Mouse (Mus musculus) frontal cortex, postnatal 25 days (tissue): ENCODE measurements around the gene Tmem40.

ENCODE experiments used
- DNase-seq, 2 experiments: peaks; one replicate each; pipeline ENCODE4 v3.0.0; 2022; ENCODE audit warnings: low spot score in 2 of 2

Tmem40 gene

DNA sequence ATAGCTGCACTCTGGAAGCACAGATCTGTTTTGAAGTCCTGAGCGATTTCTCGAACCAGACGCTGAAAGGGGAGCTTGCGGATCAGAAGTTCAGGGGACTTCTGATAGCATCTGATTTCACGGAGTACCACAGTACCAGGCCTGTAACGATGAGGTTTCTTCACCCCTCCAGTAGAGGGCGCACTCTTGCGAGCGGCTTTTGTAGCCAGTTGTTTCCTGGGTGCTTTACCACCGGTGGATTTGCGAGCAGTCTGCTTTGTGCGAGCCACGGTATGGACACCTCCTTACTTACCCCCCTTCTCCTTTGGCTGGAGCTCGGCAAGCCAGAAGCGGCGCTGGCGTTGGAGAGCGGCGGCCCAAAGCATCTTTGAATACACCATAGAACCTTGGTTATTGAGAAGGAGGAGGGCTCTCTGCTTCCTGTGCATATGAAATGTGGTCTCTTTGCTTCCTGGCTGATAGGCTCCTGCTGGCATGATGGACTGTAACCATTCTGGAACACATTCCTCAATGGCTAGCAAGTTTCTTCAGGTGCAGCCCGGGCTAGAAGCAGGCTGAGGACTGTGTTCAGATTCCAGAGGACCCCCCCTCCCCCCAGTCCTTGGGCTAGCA is 8.0 kb upstream of the Tmem40 start:
- no peak for DNase-seq

DNA sequence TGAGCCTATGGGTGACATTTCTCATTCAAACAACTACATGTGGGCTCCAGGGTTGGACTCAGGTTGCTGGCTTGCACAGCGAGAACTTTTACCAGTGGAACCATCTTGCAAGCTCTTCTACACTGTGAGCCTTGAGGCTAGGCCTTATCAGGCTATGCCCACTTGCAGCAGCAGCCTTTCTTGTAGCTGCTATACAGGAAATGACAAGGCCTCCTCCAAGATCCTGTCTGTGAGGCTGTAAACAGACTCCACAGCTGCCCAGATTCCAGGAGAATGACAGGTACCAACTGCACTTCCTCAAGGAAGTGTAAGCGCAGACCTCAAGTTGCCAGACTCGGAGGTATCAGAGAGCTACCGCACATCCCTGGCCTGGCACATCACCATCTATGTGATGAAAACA is 6.0 kb upstream of the Tmem40 start:
- DNase-seq: no peak

DNA sequence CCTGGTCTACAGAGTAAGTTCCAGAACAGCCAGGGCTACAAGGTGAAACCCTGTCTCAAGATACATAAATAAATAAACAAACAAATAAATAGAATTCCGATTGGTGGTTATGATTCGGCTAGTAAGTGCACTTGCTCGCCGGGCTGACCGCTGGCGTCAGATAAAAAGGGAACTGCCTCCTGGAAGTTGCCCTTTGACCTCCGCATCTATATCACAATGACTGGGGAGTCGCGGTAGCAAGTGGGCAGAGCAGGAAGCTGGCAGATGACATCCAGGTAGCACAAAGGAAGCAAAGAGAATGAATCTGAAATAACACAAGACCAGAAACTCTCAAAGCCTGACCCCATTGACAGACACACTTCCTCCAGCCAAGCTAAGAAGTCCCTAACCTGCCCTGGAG is 5.1 kb upstream of the Tmem40 start:
- DNase-seq: no peak

DNA sequence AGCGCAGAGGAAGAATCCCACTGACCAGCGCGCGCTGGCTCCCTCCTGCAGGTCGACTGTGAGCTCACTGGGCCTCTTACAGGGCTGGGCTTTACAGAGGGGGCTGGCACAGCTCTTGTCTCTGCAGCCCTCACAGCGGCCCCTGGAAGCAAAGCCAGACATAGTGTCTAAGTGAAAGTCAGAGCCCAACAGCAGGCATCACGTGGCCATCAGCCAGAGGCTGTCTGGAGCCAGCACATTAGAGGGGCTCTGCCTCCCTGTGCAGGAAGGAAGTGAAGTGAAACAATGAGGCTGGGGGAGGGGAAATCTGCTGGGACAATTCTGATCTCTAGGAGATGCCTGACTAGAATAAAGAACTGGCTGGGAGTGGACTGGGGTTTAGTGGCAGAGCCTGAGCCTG is 2.0 kb upstream of the Tmem40 start:
- no peak for DNase-seq

DNA sequence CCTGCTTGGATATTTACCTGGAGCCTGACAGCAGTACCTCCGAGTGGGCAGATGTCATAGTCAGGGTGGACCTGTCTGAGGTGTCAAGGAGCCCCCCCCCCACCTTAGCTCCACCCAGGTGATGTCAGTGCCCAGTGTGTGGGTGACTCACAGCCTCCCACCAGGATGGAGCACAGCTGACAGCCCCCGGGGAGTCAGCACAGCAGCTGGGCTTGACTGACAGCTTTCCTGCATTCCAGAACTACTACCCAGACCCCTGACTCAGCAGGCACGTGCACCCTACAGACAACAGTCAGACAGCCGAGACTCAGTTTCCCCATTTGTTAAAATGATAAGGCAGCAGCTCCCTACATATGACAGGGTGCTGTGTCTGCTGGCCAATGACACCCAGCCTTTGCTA is 1.2 kb downstream of the Tmem40 start:
- DNase-seq: no peak

DNA sequence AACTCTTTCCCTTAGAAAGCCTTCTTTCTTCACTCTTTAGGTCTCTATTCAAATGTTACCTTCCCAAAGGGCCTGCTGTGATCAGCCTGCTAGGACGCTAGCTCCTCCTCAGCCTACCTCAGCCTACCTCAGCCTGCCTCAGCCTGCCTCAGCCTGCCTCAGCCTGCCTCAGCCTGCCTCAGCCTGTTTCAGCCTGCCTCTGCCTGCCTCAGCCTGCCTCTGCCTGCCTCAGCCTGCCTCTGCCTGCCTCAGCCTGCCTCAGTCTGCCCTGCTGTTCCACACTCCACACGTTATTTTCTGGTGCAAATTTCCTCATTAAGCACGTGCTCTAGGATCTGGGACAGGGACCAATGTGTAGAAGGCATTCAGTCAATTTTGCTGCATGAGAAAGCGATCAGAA is 2.1 kb downstream of the Tmem40 start:
- DNase-seq: no peak

DNA sequence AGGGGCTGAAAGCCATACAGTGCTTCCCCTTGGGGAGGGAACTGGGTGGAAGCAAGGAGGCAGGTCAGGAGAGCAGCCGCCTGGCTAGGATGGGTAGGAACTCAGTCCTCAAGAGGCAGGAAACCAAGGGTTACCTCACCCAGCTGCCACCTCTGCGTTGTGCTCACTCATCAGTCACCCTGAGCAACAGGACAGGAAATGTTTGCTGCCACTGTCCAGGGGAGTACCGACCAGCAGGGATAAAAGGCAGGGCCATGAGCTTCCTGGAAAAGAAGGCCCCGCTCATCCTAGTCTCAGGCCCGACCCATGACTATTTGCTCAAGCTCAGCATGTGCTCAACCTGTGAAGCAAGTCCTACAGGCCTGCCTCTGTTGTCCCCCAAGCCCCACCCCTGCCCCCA is 2.7 kb downstream of the Tmem40 start:
- DNase-seq: no peak

DNA sequence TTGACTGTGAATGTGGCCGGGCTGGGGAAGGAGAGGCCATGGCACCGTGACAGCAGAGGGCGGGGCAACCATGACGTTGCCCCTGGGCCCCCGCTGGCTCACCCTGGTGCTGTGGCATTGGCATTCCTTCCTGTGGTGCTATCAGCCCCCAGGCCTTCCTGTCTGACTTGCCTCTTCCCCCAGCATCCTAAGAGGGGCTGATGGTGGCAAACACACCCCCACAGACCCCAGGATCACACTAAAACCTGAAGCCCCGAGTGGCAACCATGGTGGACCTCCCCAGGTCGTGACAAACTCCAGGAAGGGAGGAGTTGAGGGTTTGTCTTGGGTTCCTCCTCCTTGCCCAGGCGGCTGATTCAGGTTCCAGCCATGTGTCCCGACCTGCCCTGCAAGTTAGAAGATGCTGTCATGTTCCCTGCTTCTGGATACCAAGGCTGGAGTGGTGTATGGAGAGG is 3.2 kb downstream of the Tmem40 start:
- DNase-seq: no peak

DNA sequence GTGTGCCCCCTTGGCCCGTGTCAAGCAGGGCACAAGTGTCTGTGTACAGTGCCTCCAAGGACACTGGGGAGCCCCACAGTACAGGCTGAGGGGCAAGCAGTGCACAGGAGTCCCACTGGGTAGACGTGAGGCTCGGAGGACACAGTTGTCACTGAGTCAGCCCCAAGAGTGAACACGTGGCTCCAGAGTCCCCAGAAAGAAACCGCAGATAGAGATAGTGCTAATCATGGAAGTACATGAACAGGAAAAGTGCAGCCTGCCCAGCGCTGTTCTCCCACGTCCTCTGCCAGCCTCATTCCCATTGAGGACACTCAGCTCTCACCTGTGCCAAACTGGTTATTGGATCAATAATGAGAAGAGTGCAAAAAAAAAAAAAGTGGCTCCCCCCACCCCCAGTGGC is 6.7 kb downstream of the Tmem40 start:
- no peak for DNase-seq

DNA sequence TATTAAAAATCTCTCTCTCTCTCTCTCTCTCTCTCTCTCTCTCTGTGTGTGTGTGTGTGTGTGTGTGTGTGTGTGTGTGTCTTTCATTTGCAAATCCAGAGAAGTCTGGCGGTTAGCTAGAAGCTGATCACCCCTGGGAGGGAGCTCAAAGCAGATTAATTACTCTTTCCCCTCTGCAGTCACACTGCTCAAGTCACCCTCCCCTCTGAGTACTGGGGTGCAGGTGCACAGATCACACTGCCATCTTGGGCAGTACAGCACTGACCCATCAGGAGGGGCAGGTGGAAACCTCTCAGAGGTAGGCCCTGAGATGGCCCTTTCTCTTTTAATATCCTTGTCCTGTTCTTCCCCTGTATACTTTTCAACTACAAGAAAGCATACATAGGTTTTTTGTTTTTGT is 15.9 kb downstream of the Tmem40 start:
- no peak for DNase-seq

DNA sequence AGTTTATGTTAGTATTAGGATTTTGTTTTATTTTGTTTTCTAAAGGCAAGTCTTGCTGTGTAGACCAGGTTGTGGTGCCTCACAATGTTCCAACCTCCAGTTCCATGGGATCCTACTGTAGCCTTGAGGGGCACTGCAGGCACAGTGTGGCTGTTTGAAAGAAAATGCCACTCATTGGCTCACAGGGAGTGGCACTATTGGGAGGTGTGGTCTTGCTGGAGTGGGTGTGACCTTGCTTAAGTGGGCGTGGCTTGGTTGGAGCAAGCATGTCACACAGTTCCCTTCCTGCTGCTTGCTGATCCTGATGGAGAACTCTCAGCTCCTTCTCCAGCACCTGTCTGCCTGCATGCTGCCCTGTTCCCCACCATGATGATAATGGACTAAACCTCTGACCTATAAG is 18.6 kb downstream of the Tmem40 start:
- no peak for DNase-seq

DNA sequence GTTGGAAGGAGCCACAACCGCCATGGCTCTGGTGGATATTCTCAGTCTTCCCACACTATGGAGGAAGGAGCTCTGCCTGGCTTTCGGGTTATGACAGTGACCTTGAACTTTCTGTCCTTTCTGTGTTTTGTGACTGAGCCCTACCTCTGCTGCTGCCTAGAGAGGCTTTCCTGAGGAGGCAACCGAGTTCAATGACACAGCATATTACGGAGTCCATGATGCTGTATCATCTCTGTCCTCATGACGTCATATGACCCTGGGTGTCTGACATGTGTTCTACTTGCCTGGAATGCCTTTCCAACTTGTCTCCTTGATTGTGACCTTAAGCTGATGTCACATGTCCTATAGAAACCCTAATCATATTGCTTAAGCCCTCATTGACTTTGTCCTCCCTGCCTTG is 23.2 kb downstream of the Tmem40 start:
- DNase-seq: no peak

DNA sequence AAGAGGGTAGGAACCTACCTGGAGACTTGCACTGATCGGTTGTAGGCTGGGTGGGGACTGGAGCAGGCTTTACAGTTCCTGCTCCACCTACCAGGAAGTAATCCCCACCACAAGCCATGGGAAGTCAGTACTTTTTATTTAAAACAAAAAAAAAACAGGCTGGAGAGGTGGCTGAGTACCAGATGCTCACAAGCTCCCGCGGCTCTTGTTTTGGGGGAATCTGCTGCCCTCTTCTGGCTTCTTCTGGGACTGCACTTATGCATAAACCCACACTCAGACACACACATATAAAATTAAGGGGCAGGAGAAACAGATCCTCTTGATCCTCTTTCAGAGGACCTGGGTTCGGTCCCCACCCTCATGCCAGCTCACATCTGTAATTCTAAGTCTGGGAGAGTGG is 27.3 kb downstream of the Tmem40 start:
- no peak for DNase-seq

DNA sequence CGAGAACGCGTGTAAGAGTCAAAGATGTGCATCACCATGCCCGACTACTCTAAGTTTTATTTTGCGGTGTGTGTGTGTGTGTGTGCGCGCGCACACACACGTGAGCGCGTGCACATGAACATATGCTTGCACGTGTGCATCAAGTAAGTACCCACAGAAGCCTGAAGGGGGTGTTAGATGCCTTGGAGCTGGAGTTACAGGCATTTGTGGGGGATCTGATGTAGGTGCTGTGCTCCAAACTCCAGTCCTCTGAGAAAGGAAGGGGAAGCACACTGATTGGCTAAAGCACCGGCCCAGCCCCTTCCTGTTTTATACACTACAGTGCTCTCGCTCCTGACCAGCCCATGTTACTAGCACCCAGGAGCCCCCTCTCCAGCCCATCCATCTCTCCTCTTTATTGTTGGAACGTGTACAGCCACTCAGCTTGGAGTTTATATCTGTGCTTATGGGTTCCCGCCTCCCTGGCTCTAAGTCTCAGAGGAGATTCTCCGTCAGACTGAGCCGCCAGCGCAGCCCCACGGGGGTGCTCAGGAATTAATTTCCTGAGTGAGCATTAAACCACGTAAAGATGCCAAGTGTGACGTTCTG is 29.8 kb downstream of the Tmem40 start:
- DNase-seq: no peak

DNA sequence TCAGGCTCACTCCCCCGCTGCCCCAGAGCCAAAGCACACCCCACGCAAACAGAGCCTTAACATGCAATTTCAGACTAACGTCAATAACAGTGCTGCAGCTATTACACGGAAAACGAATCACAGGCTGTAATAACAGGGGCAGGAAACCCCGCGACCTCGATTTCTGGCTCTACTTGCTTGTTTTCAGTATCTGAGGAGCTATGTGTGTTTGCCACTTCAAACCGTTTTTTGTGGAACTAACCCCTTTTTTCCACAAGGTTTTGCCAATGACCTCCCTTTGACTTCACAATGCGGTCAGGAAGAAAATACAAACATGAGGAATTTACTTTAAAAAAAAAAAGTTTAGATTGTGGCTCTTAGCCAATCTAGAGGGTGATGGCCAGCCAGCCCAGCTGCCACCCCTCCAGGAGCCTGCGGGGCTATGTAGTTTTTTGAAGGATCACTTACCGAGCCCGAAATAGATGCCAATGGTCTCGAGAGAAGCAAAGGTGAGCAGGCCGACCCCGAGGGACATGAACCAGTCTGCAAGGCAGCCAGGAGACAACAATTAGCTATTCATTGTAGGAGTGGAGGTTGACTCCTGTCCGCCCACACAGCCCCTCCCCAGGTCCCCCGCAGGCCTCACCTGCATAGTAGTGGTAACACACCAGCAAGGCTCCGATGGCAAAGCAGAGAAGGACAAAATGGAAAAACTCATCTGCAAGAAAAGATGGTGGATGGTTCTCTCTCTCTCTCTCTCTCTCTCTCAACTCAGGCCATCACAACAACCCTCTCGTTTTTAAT is 31.5 kb downstream of the Tmem40 start:
- DNase-seq: no peak

DNA sequence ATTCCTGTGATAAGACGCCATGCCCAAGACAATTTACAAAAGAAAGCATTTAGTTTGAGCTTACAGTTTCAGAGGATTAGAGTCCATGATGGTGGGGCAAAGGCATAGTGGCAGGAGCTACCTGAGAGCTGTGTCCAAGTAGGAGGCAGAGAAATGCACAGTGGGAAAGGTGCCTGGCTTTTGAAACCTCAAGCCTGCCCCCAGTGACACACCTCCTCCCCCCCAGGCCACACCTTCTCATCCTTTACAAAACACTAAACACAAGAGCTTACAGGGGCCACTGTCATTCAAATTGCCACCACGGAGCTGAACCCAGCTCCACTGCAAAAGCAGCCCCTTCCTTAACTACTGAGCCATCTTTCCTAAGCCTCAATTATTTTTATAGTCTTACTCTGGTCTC is 34.6 kb downstream of the Tmem40 start:
- no peak for DNase-seq

DNA sequence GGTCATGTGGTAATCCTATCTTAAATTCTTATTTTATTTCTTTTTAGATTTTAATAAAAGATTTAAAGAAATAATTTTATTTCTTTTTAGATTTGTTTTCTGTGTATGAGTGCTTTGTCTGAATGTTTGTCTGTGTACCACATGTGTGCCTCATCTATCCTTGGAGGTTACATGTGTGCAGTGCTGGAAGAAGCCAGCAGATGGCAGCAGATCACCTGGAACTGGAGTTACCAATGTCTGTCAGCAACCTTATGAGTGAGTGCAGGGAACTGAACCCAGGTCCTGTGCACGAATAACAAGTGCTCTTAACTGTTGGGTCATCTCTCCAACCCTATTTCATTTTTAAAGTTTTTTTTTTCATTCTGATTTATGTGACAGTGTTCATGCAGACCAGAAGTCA is 35.1 kb downstream of the Tmem40 start:
- peak; percentile 27 to 31 for DNase-seq

DNA sequence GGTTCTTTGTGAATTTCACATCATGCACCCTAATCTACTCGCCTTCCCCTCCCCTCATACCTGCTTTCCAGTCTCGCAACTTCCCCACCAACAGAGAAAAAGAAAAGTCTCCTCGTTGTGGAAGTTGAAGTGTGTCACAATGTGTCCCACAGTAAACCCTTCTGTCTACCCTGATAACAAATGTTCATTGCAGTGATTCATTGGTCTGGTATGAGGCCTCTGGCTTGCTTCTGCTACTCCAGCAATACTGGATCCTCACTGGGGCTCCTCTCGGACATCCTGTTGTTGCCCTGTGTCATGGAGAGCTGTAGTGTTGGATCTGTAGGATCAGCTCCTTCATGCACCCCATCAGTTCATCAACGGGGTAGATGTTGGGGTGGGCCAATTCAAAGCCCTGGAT is 40.0 kb downstream of the Tmem40 start:
- no peak for DNase-seq

DNA sequence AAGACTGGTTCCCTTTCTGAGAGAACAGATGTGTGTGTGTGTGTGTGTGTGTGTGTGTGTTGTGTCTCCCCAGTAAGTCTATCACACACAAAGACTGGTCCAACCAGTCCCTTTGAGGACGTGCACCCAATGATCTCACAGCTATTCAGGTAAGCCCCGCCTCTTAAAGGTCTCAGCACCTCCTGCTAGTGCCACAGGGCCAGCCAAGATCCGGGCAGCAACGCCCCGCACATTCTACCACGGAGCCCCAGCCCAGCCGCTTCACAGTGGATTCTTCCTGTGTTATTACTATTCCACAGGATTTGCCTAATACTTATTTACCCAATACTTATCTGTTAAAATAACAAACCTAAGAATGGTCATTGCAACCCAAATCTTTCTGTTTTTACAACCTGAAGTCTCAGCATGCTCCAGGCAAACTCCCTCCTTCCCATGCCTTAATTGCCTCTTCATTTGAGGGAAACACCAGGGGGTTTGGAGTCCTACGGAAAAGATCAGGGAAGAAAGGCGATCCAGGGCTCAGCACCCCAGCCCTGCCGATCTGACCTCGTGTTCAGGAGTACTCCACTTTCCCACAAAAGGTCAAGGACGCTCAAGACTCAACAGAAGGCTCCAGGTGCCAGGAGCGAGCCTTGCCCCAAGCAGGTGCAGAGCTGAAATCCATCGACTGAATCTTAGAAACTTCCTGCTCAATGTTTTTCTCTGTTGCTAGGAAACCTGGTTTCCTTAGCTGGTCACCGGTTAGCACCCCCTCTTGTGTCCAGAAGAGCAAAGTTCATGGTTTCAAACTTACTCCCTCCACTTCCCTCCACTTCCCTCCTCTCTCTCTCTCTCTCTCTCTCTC is 44.3 kb downstream of the Tmem40 start:
- DNase-seq: no peak

DNA sequence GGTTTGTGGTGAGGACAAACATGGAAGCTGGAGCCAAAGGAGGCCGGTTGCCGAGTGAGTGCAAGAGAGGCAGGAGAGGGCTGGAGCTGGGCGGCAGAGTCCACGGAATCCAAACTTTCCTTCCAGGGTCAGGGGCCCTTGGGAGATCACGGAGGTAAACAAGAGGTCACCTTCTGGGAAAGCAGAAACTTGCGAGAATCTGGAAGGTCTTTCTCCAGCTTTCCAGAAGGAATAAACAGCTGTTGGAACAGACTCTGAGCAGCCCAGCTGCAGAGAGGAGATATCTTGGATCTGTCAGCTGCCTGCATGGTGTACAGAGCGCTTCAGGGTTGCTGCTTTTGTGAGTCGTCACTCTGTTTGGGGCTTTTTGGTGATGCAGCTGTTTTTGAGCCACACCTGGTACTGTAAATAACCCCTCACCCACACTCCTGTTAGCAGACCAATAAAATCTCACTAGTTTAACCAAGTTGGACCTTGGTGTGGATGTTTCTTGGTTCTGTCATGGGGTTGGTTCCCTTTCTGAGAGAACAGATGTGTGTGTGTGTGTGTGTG is 45.0 kb downstream of the Tmem40 start:
- DNase-seq: no peak

DNA sequence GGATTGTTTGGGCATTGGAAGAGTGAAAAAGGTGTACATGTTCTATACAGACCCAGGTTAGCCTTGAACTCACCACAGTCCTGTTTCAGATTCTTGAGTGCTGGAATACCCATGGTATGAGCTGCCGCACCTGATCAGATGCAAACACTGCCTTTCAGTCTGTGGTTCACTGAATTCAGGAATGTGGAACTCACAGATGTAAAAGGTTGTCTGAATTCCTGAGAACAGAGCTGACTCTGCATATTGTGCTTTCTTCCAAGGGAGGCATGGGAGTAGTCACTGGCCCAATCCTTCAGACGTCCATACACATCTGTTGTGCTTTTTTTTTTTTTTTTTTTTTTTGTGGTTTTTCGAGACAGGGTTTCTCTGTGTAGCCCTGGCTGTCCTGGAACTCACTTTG is 50.9 kb downstream of the Tmem40 start:
- DNase-seq: no peak

DNA sequence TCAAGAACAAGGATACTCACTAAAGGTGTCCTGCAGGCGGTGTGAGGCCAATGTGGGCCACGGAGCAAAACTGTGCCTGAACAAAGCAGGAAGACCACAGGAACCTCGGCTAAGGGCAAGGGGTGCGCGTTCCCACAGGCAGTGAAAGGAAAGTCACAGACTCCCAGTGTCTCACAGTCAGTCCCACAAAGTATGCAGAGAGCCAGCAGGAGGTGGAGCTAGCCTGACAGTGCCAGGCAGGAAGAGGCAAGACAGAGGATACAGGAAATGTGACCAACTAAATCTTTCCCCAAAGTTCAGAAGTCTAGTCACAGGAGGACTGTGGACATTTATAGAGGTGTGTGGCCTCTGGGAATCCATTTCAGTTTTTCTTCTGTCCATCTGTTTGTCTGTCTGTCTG is 59.3 kb downstream of the Tmem40 start:
- DNase-seq: no peak
